Mouse (Mus musculus): Measurements from ENCODE around the gene Dmrt2.

The Dmrt2 gene

DNA sequence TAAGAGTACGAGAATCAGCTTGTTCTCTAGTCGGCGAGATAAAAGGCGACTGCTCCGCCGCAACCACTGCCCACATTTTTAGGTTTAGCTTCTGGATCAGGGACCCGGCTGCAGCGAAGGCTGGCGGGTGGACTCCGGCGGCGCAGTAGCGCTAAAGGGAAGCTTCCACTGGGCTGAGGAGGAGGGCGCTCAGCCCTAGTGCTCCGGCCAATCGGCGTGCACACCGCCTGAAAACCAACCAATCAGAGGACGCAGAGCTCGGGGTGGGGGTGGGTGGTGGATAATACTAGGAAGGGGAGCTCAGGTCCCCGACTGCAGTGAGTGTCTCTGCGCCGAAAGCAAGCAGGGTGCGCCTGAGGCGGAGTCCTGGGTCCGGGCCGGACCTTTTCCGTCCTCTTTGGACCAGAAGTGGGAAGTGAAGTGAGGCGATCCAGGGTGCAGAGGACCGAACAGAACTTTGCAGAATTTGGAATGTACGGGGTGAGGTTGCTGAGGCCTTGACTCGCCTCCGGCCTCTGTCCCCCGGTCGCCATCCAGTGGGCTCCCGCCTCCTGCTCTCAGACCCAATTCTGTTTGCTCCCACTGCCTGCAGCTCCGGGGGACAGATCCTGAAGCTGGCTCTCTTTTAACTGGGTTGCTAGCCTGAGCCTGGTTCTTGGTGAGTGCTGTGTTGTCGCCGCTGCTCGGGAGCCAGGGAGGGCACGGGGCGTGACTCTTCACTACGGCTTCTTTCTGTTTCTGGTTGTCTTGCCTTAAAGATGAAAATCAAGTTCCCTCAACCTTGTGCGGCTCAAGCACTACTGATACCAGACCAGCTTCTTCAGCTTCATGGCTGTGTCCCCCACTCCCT, at the start of gene Dmrt2:
Gene Dmrt2, plus strand, starts transcription at position 311 of the 850 bp plus-strand sequence.
- peak; percentile 73 for DNase-seq

DNA sequence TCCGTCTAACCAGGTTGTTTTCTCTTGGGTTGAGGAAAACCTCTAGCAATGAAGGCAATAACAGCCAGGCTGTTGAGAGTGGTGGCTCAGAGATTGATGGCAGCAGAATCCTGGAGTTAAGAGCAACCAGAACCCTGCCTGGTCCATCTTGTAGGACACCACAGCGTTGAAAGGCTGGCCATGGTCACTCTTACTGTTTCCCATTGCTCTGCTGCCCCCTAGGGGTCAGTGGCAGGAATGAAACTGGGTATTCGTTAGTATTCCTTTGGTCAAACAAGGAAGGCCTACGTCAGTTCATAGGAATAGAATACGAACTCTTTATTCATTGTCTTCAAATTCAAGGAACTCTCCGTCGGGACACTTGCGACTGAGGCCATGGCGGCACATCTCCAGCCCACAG, 43.7 kb upstream of the Dmrt2 start:
- DNase-seq = peak; percentile 72

DNA sequence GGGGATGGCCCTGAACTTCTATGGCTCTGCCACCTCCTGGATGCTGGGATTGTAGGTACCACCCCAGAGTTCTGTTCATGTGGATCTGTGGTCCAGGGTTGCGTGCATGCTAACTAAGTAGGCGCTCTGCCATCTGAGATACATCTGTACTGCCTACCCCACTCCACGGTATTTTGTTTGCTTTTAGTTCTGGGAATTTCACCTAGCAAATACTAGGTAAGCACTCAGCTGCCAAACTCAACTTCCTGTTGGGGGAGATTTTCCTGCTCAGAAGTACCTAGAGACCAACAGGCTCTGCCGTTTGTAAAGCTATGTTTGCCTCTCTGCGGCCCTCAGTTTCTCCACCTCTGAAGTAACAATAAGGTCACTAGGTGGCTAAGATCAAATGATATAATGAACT, 37.1 kb upstream of the Dmrt2 start:
- DNase-seq = no peak

DNA sequence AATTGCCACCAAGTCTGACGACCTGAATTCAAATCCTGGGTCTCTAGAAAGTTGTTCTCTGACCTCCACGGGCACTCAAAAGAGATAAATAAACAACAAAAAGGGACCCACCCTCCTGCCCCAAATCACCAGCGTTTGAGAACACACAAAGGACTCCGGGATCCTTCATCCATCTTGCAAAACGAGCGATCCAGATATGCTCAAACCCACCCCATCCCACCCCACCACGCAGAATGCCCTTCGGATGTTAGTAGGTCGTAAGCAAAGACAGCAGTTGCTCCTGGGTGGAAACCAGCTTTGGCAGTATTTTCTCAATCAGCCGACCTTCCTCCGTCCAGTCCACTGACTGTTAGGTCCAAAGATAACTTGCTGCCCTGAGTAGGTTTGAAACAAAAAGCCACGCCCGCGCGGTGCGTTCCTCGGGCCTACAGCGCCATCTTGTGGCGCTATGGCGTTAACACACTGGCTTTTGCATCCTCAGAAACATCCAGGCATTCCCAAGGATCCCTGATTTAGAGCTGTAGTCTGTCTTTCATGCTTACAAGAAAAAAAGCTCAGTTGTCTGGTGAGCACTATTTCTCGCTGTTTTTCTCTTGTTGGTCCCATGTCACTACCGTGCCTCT, 36.5 kb upstream of the Dmrt2 start:
- DNase-seq = peak; percentile 80

DNA sequence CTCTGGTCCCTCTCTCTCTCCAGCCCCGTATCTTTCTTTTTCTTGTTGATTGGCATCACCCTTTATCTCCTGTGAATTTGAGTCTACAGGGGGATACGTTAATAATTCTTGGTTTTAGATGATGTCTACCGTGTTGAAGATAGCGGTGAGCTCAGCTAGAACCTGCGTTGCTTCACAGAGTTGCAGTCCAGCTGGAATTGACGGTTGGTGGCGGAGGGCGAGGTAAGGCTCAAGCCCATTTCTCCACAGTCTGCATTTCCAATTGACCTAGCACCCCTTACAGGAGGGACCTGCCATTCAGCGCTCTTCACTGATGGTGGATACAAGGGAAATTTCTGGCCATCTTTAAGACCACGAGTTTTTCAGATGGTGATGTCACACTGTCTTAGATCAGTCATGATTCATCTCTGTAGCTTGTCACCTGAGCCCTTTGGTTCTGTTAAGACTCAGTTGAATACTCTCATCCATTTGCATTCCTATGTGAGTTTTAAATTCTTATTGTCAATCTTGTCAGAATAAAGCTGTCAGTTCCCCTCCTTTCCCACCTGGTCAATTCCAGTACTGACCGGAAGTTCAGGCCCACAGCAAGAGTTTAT, 33.3 kb upstream of the Dmrt2 start:
- no peak for DNase-seq

DNA sequence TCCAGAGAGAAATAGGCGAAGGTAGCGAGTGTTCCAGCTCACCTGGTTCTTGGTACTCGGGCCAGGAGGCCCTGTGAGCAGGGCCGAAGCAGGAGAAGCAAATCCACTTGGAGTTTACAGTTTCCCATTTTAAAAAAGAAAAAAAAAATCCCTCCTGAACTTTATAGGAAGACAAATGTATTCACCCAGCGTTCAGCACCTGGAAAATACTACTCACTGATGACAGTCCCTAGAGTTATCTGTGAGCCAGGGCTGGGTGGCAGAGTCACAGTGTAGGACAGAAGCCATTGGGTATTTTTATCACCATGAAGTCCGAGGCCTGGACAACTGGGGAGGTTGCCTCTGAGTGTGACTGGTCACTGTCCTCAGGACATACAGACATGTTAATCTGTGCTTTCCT, 30.4 kb upstream of the Dmrt2 start:
- DNase-seq = no peak

DNA sequence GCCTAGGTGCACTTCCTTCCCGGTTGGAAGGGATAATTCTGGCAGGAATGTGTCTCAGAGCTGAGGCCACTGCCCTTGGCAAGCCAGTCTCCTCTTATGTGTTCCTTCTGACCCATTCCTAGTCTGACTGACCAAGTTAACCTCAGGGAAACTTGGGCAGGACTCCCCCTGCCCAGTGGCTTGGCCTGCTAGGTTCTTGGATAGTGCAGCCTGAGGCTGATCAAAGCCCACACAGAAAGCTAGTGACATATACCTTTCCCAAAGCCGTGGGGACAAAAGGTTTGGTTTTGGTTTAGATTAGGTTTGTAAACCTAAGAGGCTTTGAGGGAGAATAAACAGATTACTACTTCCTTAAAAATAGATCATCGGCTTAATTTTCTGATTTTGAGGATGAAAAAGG, 25.1 kb upstream of the Dmrt2 start:
- DNase-seq = no peak

DNA sequence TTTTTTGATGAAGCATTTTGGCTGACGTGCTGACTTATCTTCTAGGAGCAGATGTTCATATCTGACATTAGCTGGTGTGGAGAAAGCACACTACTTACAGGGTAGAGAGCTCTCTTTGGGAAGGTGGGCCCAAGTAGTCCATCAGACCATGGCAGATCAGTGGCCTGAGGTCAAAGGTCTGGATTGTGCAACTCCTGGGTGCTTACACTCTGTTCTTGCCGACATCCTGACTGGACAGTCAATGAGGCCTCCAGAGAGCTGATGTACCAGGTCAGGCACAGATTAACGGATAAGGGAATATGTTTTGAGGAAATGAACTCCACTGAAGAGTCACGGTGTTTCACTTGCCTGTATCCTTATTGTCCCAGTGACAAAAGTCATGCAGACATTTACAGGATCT, 23.5 kb upstream of the Dmrt2 start:
- no peak for DNase-seq

DNA sequence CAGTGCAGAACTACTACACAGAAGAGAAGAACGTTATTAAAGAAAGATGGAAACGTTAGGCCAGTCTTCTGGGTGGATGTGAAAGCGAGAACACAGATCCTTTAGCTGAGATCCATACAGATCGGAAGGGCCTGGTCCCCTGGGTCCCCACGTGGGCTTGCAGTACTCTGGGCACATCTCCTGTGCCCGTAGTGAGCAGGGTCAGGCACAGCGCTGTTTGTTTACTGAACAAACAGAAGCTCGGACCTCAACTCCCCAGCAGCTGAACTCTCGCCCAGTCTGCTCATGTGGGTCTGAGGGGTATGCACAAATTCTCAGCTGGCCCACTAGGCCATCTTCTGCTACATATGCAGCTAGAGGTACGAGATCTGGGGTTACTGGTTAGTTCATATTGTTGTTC, 21.7 kb upstream of the Dmrt2 start:
- no peak for DNase-seq

DNA sequence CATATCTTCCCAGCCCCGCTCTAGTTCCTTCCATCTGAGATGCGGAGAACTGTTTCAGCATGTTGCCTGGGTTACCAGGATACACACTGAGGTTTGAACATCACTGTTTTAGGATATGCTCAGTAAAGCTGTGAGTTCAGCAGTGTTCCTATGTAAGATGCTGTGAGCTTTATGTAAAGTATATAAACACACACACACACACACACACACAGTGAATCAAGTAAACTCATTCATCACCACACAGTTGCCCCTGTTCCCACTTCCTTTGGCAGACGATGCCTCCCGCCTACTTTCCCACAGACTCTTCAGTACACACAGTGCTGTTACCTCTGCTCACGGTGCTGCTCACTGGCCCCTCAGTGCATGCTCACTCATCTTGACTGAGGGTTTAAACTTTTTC, 19.7 kb upstream of the Dmrt2 start:
- DNase-seq = no peak

DNA sequence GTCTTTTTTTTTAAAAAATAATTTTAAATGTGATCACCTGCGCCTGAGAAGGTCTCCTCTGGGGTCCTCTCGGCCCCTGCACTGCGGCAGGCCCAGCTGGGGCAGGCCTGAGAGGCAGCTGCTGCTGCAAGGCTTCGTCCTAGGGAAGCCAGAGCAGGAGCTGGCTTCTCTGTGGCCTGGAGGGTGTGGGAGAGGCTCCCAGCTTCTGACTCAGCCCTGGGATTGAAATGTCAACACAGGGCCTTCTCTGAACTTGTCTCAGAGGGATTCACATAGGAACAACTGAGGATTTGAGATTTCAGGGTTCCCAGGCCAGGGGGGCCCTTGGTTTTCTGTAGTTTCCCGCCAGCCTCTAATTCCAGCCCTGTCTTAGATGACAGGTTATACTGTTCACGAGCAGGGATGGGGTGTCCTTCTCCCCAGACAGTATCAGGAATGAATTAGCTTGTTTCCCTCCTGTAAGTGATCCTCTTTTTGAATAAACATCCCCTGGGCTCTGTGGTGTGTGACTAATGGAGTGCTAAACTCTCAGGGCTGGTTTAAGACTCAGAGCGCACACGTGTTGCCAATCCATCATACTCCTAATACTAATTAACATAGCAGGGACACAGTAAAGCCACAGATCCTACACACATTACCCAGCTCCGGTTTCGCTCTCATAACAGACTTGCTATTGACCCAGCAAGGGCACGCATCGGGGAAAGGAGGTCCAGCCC, 18.0 kb upstream of the Dmrt2 start:
- no peak for DNase-seq

DNA sequence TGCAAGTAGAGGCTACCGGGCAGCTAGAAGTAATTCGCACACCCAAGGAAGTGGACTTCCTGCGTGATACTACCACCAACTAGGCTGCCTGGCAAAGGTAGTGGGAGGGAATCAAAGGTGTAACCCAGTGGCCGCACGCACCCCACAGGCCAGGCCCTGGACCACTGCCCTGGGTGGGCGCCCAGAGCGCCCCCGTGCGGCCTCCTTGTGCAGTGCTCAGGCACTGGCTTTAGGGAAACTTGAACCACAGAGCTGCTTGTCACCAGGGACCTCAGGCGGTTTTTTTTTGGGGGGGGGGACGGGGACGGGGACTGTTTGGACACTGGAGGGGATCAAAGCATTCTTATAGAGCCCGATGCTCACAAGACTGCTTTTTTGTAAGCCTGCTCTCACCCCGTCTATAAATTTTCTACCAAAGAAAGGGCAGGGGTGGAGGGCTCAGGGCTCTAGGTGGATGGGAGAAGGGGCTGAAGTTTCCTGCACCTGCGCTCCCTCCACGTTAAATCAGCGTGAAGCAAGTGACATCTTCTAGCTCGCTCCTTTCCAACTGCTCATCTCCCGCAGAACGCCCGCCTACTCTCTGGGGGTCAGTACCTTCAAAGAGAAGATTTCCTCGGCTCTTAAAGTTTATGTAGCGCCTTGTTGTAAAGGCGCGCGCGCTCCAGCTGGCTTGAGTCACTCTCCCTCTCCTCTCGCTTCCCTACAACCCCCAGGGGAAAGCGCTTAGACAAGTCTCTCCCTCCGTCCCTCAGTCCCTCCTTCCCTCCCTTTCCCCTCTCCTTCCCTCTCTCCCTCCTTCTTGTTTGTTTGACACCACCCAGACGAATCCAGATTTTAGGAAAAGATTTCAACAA, 6.5 kb upstream of the Dmrt2 start:
- no peak for DNase-seq

DNA sequence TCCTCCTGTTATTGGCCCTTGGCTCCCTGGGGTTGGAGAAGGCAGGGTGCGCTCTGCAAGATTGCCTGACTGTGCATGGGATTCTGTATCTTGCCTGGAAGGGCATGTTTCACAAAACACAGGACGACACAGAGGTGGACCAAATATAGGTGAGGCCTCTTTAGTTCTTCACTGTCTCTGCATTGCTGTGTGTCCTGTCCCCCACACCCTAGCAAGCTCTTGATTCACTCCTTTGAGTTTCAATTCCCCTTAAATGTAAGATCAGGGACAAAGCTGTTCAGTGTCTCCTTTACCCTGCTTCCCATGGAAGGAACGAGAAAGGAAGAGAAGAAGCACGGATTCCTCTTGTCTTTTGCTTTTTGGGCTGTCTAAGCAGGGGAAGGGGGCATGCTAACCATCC, 4.4 kb upstream of the Dmrt2 start:
- DNase-seq = no peak

DNA sequence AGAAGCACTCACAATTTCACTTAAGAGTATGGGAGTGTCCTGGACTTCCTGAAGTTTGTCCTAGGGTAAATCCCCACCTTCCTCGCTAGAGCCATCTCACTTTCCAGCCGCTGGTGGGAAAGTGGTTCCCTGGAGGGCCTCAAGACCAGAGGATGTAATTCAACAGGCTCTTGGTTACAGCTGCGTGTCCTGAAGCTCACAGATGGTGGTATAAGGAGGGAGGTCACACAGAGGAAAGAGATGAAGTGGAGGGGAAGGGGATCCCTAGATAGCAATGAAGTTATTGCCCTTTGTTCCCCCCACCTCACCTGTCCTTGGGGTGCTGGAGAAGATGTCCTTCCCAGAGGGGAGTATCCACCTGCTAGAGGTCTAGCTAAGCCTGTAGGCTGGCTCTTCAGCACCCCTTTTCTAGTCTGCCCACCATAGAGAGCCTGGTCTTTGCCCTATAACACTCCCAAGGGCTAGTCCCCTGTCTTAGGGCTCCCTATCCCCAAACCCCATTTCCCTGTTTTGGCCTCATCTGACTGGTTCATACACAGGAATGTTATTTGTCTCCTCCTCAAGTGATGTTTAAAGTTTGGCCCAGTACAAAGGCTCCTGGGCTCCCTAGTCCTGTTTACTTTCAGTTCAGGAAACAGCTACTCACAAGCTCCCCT, 2.5 kb upstream of the Dmrt2 start:
- DNase-seq = no peak

DNA sequence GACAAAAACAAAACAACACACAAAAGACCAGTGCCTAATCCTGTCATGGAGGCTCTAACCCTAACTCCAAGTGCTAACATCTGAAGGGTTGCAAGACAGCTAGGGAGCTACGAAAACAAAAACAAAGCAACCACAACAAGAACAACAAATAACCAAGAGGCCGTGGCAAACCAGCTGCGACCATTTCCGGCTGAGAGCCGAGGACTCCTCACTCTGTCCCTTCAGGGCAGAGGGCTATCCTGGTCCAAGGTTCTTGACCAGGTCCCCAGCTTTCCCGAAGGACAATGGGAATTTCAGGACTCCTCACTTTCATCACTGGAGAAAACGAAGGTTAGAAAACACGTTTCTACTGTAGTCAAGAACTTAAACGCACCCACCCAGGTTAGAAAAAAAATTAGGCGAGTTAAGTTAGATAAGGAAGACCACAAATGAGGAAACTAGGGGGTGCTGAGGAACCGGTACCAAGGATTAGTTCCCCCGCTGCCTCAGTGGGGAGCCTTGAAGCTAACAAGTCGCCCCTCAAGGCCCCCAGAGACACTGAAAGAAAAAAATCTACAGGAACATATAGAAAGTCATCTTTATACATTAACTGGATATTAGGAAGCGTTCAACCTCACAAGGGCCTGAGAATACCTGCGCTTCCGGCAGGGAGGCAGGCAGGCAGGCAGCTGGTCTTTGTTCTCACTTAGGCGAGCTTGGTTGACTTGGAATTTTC, 1.5 kb upstream of the Dmrt2 start:
- no peak for DNase-seq

DNA sequence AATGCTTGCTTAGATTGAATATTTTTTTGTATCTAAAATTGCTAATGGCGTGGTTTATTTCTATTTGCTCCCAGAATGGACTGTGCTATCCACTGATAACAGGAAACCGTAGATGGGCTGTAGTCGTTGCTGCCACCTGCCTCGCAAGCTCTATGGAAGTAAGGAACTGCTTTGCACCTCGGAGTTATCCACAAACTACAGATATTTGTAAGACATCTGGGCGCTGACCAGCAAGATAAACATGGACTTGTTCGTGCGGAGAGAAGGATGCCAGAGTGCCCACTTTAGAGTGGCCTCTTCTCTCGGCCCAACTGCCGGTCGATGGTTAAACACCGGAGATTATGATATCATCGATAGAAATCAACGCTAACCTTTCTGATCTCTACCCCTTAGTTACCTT, 530 bp upstream of the Dmrt2 start:
- no peak for DNase-seq

DNA sequence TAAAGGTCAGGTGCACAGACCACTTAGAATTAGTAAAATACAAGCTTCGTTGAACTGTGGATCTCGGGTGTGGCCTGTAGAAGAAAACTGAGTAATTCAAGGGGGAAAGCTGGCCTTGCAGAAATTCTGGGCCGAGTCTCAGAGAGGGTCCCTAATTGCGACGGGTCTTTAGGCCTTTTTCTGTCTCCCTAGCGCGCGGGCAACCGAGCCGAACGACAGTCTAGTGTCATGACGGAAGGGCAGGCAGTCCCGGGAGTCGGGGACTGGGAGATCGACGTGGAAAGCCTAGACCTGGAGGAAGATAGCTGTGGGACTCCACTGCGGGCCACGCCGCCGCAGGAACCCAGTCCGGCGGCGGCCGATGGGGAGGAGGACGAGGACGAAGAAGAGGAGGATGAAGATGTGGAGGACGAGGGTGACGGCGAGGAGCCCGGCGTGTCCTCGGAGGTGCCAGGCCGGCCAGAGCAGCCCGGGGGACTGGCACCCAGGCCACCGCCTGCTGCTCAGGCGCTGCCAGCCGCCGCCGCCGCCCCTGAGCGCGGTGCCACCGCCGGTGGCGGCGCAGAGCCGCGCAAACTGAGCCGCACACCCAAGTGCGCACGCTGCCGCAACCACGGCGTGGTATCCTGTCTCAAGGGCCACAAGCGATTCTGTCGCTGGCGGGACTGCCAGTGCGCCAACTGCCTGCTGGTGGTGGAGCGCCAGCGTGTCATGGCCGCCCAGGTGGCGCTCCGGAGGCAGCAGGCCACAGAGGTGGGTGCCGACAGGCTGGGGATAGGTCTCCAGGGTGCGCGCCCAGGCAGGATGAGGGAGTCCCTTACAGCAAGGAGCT, 1.2 kb downstream of the Dmrt2 start:
- peak; percentile 35 for DNase-seq

DNA sequence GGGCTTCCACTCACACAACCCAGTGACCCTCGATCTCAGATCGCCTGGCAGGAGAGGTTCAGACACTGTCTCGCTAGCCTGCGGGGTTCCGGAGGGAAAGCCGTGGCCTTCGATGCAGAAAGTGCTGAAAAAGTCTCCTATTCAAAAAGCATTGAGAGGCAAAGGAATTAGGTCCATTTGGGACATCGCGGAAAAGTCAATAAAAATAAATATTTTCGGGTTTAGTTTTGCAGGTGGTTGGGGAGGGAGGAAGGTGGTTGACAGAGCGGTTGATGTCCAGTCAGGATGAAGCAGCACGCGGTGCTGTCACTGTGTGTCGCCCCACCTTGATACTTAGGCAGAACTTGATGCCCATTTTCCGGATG, 1.8 kb downstream of the Dmrt2 start:
- DNase-seq = no peak

DNA sequence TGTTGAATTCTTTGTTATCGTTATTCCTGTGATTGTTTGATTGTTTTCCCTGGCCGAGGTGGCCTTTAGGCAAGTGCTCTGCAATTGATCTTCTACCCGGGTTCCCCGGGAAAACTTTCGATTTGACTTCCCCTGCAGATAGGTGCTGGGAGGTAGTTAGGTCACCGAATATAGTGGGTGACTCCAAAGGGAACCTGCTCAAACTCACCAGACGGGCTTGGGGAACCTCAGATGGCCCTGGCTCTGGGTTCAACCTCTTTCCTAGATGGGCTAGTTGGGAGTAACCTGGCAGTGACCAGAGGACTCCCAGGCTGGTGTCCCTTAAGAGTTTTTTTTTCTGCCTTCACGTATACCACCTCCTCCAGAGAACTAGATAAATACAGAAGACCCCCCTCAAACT, 2.5 kb downstream of the Dmrt2 start:
- DNase-seq = no peak

DNA sequence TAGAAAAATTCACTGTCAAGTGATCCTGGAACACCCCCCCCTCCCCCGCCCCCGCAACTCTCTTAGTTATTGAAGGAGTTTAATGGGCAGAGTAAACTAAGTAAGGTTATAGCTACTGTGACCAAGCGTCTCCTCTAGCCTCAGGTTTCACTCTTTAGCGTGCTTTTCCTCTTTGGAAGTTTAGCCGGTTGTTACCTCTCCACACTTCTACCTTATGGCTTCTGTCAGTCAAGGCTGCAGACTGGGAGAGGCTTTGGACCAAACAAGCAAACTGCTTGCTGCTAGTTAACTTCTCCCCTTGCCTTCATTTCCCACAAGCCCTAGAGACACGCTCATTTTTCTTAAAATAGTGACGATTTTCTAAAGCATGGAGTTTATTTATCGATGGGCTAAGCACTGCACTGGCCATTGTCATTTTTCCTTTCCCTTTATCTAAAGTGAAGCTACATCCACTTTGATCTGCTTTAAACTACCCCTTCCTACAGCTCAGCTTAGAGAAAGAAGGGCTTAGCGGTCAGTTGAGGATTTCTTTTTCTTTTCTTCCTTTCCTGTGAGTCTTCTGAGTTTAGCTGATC, 3.7 kb downstream of the Dmrt2 start:
- DNase-seq = no peak

All from kidney, postnatal 14 days (tissue).